Mouse (Mus musculus): Measurements from ENCODE around the gene Arhgap32.

GRCm38 (mm10) chr9:32146257-32146996 is 30.5 kb downstream of the Arhgap32 start:
- TF ChIP-seq CTCF (IDR thresholded peaks at IDR 0.05; ENCODE audit: borderline replicate concordance, control insufficient read depth, extremely low read depth, insufficient read depth, low read length, poor library complexity) (no peak), POLR2A (IDR thresholded peaks at IDR 0.05; ENCODE audit: control insufficient read depth, extremely low read depth, insufficient read depth, low read length, poor library complexity) (no peak)
